Mouse (Mus musculus) gastrocnemius, adult 8-10 months (tissue): ENCODE measurements around the gene Tor1b. TPM values are rescaled to one million over a fixed set of nuclear protein-coding genes. Genes with fewer than 3 reads are reported as not detected.

Source experiments
- DNase-seq, 2 experiments: peaks; one replicate each; pipeline ENCODE4 v3.0.0; 2022; ENCODE audit warnings: low spot score in 2 of 2
- total RNA-seq, 4 experiments: library from RNA; stranded (reverse); gene quantifications; 2 replicates each; pipeline ENCODE4 v1.2.4; 2022

Gene Tor1b
- total RNA-seq, 4 experiments from 2014 or later = 21.9 to 27.4 (median 25.8) TPM

GRCm38 (mm10) chr2:30985111-30986020 lies 32.6 kb downstream of the Tor1b start:
- peak; percentile 18 to 44 for DNase-seq

GRCm38 (mm10) chr2:30990221-30990620 lies 37.5 kb downstream of the Tor1b start:
- no peak for DNase-seq

DNA sequence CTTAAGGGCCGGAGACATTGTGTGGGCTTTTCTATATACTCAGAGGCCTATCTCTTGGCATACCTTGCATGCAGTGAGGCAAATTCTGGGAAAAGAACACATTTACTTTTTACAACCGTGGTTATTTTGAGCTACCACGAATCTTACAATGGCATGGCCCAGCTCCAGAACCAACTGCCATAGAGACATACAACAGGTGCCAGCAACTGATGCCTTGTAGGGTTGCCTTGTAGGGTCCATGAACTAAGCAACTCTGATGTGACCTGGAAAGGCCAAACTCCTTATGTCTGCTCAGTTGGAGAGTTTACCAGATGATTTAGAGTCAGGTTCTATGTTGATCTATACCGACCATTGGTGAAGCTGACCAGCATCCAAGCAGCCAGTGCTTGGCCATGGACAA lies 42.1 kb downstream of the Tor1b start:
- no peak for DNase-seq

DNA sequence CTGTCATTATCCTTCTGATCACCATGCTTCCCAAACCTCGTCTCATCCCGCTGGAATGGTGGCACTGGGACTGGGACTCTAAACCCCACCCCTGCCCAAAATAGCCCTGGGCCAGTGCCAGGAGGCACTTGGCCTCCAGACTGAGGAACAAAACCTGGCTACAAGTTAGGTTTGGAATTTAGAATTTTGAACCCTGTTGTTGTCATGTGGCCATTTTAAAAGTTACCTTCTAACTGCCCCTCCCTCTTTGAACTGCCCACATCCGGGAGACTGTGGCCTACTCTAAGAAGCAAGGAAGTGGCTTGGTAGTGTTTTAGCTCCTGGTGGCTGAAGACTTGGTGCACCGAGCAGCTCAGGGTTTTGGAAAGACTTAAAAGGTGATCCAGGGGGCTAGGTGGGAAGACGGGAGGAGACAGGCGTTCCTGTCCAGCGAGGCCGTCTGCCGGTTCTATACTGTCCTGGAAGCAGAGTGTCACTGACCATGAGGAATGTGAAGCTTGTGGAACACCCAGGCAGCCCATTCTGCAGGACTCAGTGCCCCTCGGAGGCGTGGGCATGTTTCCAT lies 42.8 kb downstream of the Tor1b start:
- no peak for DNase-seq

DNA sequence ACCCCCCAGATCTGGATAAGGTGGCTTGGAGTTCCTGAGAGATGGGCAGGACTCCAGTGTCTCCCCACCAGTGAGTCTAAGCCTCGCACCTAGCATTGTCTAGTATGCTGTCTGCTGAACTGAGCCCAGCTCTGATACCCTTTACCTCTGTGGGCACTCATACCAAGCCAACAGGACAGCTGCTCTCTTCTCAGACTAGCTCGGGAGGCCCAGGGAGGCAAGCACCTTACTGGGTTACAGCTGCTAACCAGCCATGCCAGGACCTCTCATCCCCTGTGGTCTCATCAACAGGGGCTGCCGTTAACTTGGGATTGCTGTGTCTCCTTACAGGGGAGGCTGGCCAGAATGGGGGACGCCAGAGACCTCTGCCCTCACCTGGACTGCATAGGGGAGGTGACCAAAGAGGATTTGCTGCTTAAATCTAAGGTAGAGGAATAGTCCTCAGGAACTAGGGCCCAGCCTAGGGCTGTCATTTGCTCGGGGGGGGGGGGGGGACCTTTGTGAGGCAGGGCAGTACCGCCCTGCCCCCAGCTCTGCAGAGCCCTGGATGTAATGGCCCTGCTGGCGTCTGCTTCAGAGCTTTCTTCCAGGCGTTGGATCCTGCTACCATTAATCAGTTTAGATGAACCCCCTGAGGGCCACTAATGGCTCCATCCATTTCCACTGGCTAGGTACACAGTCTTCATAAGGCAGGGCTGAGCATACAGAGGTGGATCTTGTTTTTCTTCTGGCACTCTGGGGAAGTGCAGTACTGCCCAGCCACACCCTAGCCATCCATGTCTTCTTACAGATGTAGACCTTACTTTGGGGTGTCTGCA lies 45.9 kb downstream of the Tor1b start:
- no peak for DNase-seq

DNA sequence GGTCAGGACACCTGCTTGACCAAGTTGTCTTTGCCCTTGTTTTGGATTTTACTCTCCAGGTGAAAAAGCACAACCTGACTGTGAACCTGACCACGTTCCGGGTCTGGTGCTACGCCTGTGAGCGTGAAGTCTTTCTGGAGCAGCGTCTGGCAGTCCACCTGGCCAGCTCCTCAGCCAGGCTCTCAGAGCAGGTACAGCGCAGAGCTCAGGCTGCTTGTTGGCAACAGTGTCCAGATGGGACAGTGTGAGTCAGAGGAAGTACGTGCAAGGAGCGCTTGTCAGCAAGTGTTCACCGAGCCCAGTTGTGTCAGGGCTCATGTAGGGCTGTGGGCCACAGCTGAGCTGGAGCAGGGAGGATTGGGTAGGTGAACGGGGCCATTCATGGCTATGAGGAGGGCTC lies 50.1 kb downstream of the Tor1b start:
- DNase-seq = no peak

DNA sequence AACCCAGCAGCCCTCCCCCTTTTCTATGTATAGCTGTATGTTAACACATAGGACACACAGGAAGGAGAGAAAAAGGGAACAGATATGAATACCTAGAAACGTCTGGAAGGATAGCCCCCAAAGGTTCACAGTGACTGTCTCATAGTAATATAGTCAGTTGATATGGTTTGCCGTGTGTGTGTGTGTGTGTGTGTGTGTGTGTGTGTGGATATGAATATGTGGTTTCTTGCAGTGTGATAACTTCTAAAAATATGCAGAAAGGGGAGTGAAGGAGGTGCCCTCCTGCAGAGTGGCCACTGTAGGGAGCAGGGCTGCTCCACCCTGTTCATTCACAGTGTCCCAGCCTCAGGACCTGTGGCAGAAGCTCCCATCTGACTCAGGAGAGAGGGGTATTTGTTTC lies 52.7 kb downstream of the Tor1b start:
- DNase-seq = no peak

- DNase-seq = no peak
Measured at GRCm38 (mm10) chr2:31006434-31006833, 53.7 kb downstream of the Tor1b start.

GRCm38 (mm10) chr2:31007208-31007607 lies 54.4 kb downstream of the Tor1b start:
- DNase-seq = no peak

Other genes starting within 250 kb of the Tor1b start
- gene 1700001O22Rik, start 149.3 kb upstream of the Tor1b start, total RNA-seq = 10 to 100 TPM in 2 of 4 experiments, 1 to 10 TPM in 1, under 1 TPM in 1; 0.80 to 25.5 (median 10.2) TPM
- gene Ntmt1, start 145.1 kb upstream of the Tor1b start, total RNA-seq = 10 to 100 TPM in 3 of 4 experiments, 1 to 10 TPM in 1; 9.7 to 14.5 (median 13.3) TPM
- gene Asb6, start 122.6 kb upstream of the Tor1b start, total RNA-seq = 1 to 10 TPM; 6.3 to 7.9 (median 7.2) TPM
- gene Prrx2, start 118.0 kb upstream of the Tor1b start, total RNA-seq = 1 to 10 TPM in 1 of 4 experiments, under 1 TPM in 3; 0.65 to 2.0 (median 0.78) TPM
- gene Ptges, start 23.1 kb upstream of the Tor1b start, total RNA-seq = 1 to 10 TPM; 2.2 to 2.7 (median 2.4) TPM
- gene Tor1a, start 15.0 kb downstream of the Tor1b start, total RNA-seq = 1 to 10 TPM; 4.3 to 5.6 (median 4.6) TPM
- 10 to 100 TPM; 26.3 to 31.6 (median 28.2) TPM for gene BC005624, start 29.2 kb downstream of the Tor1b start, total RNA-seq
- gene Usp20, start 29.3 kb downstream of the Tor1b start, total RNA-seq = 10 to 100 TPM in 3 of 4 experiments, 1 to 10 TPM in 1; 9.3 to 16.2 (median 12.0) TPM
- gene Fnbp1, start 189.0 kb downstream of the Tor1b start, total RNA-seq = 1 to 10 TPM; 4.1 to 10.0 (median 7.6) TPM
- 10 to 100 TPM; 23.1 to 26.2 (median 24.2) TPM for gene Gpr107, start 199.4 kb downstream of the Tor1b start, total RNA-seq